Mouse (Mus musculus): ENCODE data around the gene Slco3a1.

DNA sequence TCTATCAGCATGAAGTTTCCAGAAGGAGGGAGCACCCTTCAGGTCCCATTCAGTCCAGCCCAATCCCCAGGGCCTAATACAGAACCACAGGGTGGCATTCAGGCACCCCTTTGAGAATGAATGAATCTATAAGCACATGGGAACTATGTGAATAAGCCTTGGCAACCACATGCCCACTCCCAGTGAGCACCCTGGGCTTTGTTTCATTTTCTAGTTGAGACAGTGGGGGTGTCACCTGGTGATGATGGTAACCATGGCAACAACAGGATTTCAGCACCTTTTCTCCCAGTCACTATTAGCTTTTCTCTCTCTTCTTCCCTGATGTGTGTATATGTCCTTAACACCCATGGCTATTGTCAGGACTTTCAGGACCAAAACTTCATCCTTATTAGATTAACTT is 231.4 kb downstream of the Slco3a1 start:
- TF ChIP-seq CTCF (IDR thresholded peaks at IDR 0.05; ENCODE audit: low read depth, low read length) (no peak), POLR2A (IDR thresholded peaks at IDR 0.05; ENCODE audit: insufficient read depth, low read length) (no peak), EP300 (IDR thresholded peaks at IDR 0.05; ENCODE audit: insufficient read depth, low read depth, low read length) (no peak)

All from ES-Bruce4 (cell line).